Mouse (Mus musculus): ENCODE measurements around the gene Gsto2. TPM values are rescaled to one million over a fixed set of nuclear protein-coding genes. Genes with fewer than 3 reads are reported as not detected.
A peak's percentile ranks its signal among the peaks of the same experiment; 100 is the strongest.

Gsto2 gene
- polyA plus RNA-seq, 1 experiment = 2.0 TPM

DNA sequence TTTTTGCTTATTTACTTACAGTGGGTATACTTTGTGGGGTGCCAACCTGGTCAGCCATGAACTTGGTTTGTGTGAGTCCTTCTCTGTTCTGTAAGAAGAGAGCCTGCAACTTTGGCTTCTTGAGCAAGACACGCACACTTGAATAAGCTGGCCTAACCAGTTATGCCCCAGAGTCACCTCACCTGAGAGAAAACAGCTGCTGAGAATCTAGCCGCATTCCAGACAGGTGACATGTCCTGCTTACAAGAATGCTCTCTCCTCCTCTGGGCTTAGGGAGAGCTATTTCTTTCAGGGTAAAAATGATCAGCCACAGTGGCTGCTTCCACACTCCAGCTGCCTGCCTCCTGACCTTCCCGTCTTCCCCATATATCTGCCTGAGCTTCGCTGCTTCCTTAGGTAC, 63.7 kb downstream of the Gsto2 start:
- TF ChIP-seq POLR2A (IDR thresholded peaks at IDR 0.05; ENCODE audit: borderline replicate concordance, control insufficient read depth, low read depth, low read length) = no peak
- no peak for TF ChIP-seq CTCF (IDR thresholded peaks at IDR 0.05; ENCODE audit: control insufficient read depth, insufficient read depth, low read length)

GRCm38 (mm10) chr19:47931982-47932638, 66.8 kb downstream of the Gsto2 start:
- peak; percentile 75 for TF ChIP-seq CTCF (IDR thresholded peaks at IDR 0.05; ENCODE audit: control insufficient read depth, insufficient read depth, low read length)
- TF ChIP-seq POLR2A (IDR thresholded peaks at IDR 0.05; ENCODE audit: borderline replicate concordance, control insufficient read depth, low read depth, low read length) = no peak

More for the DNA sequence above, 63.7 kb downstream of the Gsto2 start:
- no peak overlapping the region for H3K4me3 ChIP-seq (replicated peaks; ENCODE audit: control insufficient read depth, low read depth, low read length)
- peaks cover 1% of the 10 kb centered on the region; the same call in 1 of the 2 replicates for H3K4me1 ChIP-seq (ENCODE audit: control insufficient read depth, insufficient read depth, low read length)
- WGBS = 92% methylated on average over 4 of the region's 4 CpGs
- no peak overlapping the region for H3K27ac ChIP-seq (ENCODE audit: control insufficient read depth, insufficient read depth, low read depth, low read length, poor library complexity)

GRCm38 (mm10) chr19:47934146-47934545, 68.8 kb downstream of the Gsto2 start:
- 85% methylated on average over 8 of the region's 8 CpGs for WGBS
- Histone ChIP-seq H3K27ac (ENCODE audit: control insufficient read depth, insufficient read depth, low read depth, low read length, poor library complexity) (no peak overlapping the region), H3K4me1 (ENCODE audit: control insufficient read depth, insufficient read depth, low read length) (peaks cover 3% of the 10 kb centered on the region; the same call in 1 of the 2 replicates), H3K4me3 (replicated peaks; ENCODE audit: control insufficient read depth, low read depth, low read length) (no peak overlapping the region)
- TF ChIP-seq POLR2A (IDR thresholded peaks at IDR 0.05; ENCODE audit: borderline replicate concordance, control insufficient read depth, low read depth, low read length) = no peak
- no peak for TF ChIP-seq CTCF (IDR thresholded peaks at IDR 0.05; ENCODE audit: control insufficient read depth, insufficient read depth, low read length)

More at GRCm38 (mm10) chr19:47931982-47932638, 66.8 kb downstream of the Gsto2 start:
- Histone ChIP-seq H3K4me1 (ENCODE audit: control insufficient read depth, insufficient read depth, low read length) (peaks cover 2% of the 10 kb centered on the region; the same call in 1 of the 2 replicates), H3K27ac (ENCODE audit: control insufficient read depth, insufficient read depth, low read depth, low read length, poor library complexity) (no peak overlapping the region), H3K4me3 (replicated peaks; ENCODE audit: control insufficient read depth, low read depth, low read length) (no peak overlapping the region)
- WGBS = 35% methylated on average over 7 of the region's 7 CpGs

DNA sequence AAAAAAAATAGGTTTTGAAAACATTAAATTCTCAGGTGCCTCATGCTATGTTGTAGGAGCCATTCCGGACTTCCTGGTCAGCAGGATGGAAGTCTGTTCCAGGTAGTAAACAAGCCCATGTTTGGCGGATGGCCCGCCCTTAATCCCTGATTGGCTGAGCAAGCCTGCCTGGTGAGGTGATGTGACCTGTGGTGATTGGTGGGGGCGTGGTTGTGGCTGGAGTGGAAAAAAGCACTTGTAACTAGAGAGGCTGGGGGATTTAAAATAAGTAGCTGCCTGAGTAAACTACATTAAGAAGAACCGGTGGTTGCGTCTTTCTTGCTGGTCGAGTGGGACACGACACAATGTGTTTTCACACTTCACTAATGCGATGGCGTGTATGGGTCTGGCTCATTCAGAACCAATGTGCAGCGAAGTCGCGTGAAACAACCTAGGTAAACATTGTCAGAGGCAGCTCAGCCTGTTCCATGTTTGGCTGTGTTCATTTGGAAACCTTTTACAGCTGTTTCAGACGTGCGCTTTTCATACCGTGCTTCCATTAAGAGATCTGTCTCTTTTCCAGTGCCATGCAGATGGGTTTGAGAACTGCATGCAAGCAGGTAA, 69.4 kb downstream of the Gsto2 start:
- H3K4me3 ChIP-seq (replicated peaks; ENCODE audit: control insufficient read depth, low read depth, low read length) = no peak overlapping the region
- WGBS = 87% methylated on average over 16 of the region's 16 CpGs
- no peak for TF ChIP-seq POLR2A (IDR thresholded peaks at IDR 0.05; ENCODE audit: borderline replicate concordance, control insufficient read depth, low read depth, low read length)
- no peak for TF ChIP-seq CTCF (IDR thresholded peaks at IDR 0.05; ENCODE audit: control insufficient read depth, insufficient read depth, low read length)
- peaks cover 3% of the 10 kb centered on the region; the same call in 1 of the 2 replicates for H3K4me1 ChIP-seq (ENCODE audit: control insufficient read depth, insufficient read depth, low read length)
- H3K27ac ChIP-seq (ENCODE audit: control insufficient read depth, insufficient read depth, low read depth, low read length, poor library complexity) = no peak overlapping the region

DNA sequence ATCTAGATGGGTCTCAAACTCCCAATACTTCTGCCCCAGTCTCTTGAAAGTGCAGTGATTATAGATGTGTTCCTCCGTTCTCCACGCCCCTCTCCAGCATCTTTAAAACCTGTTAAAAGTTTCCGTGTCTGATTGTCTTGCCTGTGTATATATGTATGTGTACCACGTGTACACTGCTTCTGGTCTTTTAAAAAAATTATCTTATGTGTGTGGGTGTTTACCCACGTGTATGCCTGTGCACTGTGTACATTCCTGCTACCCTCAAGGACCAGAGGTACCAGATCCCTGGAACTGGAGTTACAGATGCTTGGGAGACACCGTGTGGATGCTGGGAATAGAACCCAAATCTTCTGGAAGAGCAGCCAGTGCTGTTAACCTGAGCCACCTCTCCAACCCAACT, 70.2 kb downstream of the Gsto2 start:
- TF ChIP-seq POLR2A (IDR thresholded peaks at IDR 0.05; ENCODE audit: borderline replicate concordance, control insufficient read depth, low read depth, low read length) = no peak
- TF ChIP-seq CTCF (IDR thresholded peaks at IDR 0.05; ENCODE audit: control insufficient read depth, insufficient read depth, low read length) = no peak
- Histone ChIP-seq H3K4me3 (replicated peaks; ENCODE audit: control insufficient read depth, low read depth, low read length) (no peak overlapping the region), H3K4me1 (ENCODE audit: control insufficient read depth, insufficient read depth, low read length) (peaks cover 3% of the 10 kb centered on the region; the same call in 1 of the 2 replicates), H3K27ac (ENCODE audit: control insufficient read depth, insufficient read depth, low read depth, low read length, poor library complexity) (no peak overlapping the region)
- WGBS = 76% methylated on average over 6 of the region's 6 CpGs

Other genes with a start within 250 kb of the Gsto2 start
- gene Col17a1, start 173.4 kb upstream of the Gsto2 start, polyA plus RNA-seq (2011; ENCODE audit: insufficient read depth, insufficient read length, low replicate concordance, missing spikeins) = not detected in 2 replicates
- gene Sfr1, start 133.9 kb upstream of the Gsto2 start, polyA plus RNA-seq (2011; ENCODE audit: insufficient read depth, insufficient read length, low replicate concordance, missing spikeins) = 35.6 and 53.0 TPM in 2 replicates
- 24.8 and 34.2 TPM in 2 replicates for gene Gsto1, start 10.6 kb upstream of the Gsto2 start, polyA plus RNA-seq (2011; ENCODE audit: insufficient read depth, insufficient read length, low replicate concordance, missing spikeins)
- not detected in 2 replicates for gene Cfap43, start 53.8 kb downstream of the Gsto2 start, polyA plus RNA-seq (2011; ENCODE audit: insufficient read depth, insufficient read length, low replicate concordance, missing spikeins)
- 8.8 and 14.9 TPM in 2 replicates for gene Itprip, start 53.8 kb downstream of the Gsto2 start, polyA plus RNA-seq (2011; ENCODE audit: insufficient read depth, insufficient read length, low replicate concordance, missing spikeins)
- gene Cfap58, start 72.1 kb downstream of the Gsto2 start, polyA plus RNA-seq (2011; ENCODE audit: insufficient read depth, insufficient read length, low replicate concordance, missing spikeins) = not detected in 2 replicates